In genomic region chrX:66528931-66529330, GRCm38 (mm10) we compare ENCODE assay signal across 20 mouse cellular contexts.
DNase-seq lines count a peak whose midpoint lies in the region; ATAC-seq and TF ChIP-seq lines count a peak whose summit lies in the region.
"Had no signal": no experiment of that assay in that cellular context is flagged by ENCODE, and none has a peak within 500 bp of the region (broad histone marks: within the 10 kb centered on the region; RNA-seq: fewer than 3 reads in every experiment).

No protein-coding gene starts in this region.

- no peak overlapping the region for H3K4me3 ChIP-seq in kidney, embryonic 14.5 days (ENCODE audit: low read length)
- no peak overlapping the region for H3K4me3 ChIP-seq in midbrain, embryonic 11.5 days (ENCODE audit: low read depth, low read length)
- no peak overlapping the region for H3K4me3 ChIP-seq in midbrain, embryonic 15.5 days
- no peak overlapping the region for H3K4me3 ChIP-seq in forebrain, postnatal 0 days (ENCODE audit: low read depth, low read length)
- H3K4me3 ChIP-seq: embryonic facial prominence, embryonic 10.5 days; embryonic facial prominence, embryonic 12.5 days; forebrain, embryonic 13.5 days; forebrain, embryonic 15.5 days had no signal

- no peaks in the 10 kb centered on the region for H3K36me3 ChIP-seq in kidney, embryonic 14.5 days (ENCODE audit: control insufficient read depth, insufficient read depth, low read length)
- no peaks in the 10 kb centered on the region for H3K36me3 ChIP-seq in midbrain, embryonic 11.5 days (ENCODE audit: control insufficient read depth, insufficient read depth, low read length)
- no peaks in the 10 kb centered on the region for H3K36me3 ChIP-seq in midbrain, embryonic 15.5 days (replicated peaks)
- no peaks in the 10 kb centered on the region for H3K36me3 ChIP-seq in forebrain, postnatal 0 days (ENCODE audit: insufficient read depth)
- H3K36me3 ChIP-seq: embryonic facial prominence, embryonic 10.5 days; embryonic facial prominence, embryonic 12.5 days; forebrain, embryonic 15.5 days had no signal

- TF ChIP-seq CTCF in forebrain, postnatal 0 days (IDR thresholded peaks at IDR 0.05; ENCODE audit: low read depth) = no peak

- peak; percentile 4 for DNase-seq in kidney, postnatal 10 days
- peak; percentile 81 for DNase-seq in midbrain, embryonic 11.5 days (ENCODE audit: low spot score, missing footprints)
- DNase-seq in Muller cell, postnatal 12 days (ENCODE audit: inconsistent ontology term) = peak; percentile 65
- no peak for DNase-seq in forebrain, postnatal 0 days
- DNase-seq: adrenal gland, adult 8-10 months; adrenal gland, postnatal 14 days; adrenal gland, postnatal 36 days; cerebellum, adult 11-12 months; cerebellum, adult 2 months; cerebellum, adult 9-10 months; cerebellum, postnatal 10 days; cerebellum, postnatal 25 days had no signal

- no peaks in the 10 kb centered on the region for H3K9me3 ChIP-seq in kidney, embryonic 14.5 days (ENCODE audit: control insufficient read depth, low read length)
- H3K9me3 ChIP-seq in midbrain, embryonic 11.5 days (ENCODE audit: control insufficient read depth, low read length) = no peaks in the 10 kb centered on the region
- no peaks in the 10 kb centered on the region for H3K9me3 ChIP-seq in midbrain, embryonic 15.5 days
- no peaks in the 10 kb centered on the region for H3K9me3 ChIP-seq in forebrain, postnatal 0 days (ENCODE audit: low read length)
- H3K9me3 ChIP-seq: embryonic facial prominence, embryonic 10.5 days; embryonic facial prominence, embryonic 12.5 days; forebrain, embryonic 13.5 days; forebrain, embryonic 15.5 days had no signal

- no peak overlapping the region for H3K27ac ChIP-seq in kidney, embryonic 14.5 days (ENCODE audit: low read depth, low read length)
- no peak overlapping the region for H3K27ac ChIP-seq in midbrain, embryonic 11.5 days (ENCODE audit: low read depth, low read length)
- no peak overlapping the region for H3K27ac ChIP-seq in midbrain, embryonic 15.5 days
- no peak overlapping the region for H3K27ac ChIP-seq in forebrain, postnatal 0 days (ENCODE audit: low read depth, low read length)
- H3K27ac ChIP-seq: embryonic facial prominence, embryonic 10.5 days; embryonic facial prominence, embryonic 12.5 days; forebrain, embryonic 13.5 days; forebrain, embryonic 15.5 days had no signal

- 77% methylated on average over 1 of the region's 1 CpGs for WGBS in kidney, embryonic 14.5 days
- WGBS in midbrain, embryonic 11.5 days = 82% methylated on average over 1 of the region's 1 CpGs
- WGBS in midbrain, embryonic 15.5 days = 79% methylated on average over 1 of the region's 1 CpGs
- WGBS in forebrain, postnatal 0 days = 71% methylated on average over 1 of the region's 1 CpGs

- H3K27me3 ChIP-seq in kidney, embryonic 14.5 days (ENCODE audit: control insufficient read depth, insufficient read depth, low read length) = no peaks in the 10 kb centered on the region
- H3K27me3 ChIP-seq in midbrain, embryonic 11.5 days (ENCODE audit: control insufficient read depth, insufficient read depth, low read length) = no peaks in the 10 kb centered on the region
- no peaks in the 10 kb centered on the region for H3K27me3 ChIP-seq in midbrain, embryonic 15.5 days (replicated peaks)
- H3K27me3 ChIP-seq in forebrain, postnatal 0 days (ENCODE audit: insufficient read depth, low read length) = no peaks in the 10 kb centered on the region
- H3K27me3 ChIP-seq: embryonic facial prominence, embryonic 12.5 days; forebrain, embryonic 13.5 days; forebrain, embryonic 15.5 days had no signal

- H3K9ac ChIP-seq in kidney, embryonic 14.5 days (ENCODE audit: low read depth, low read length) = no peak overlapping the region
- no peak overlapping the region for H3K9ac ChIP-seq in midbrain, embryonic 11.5 days (ENCODE audit: low read length)
- no peak overlapping the region for H3K9ac ChIP-seq in midbrain, embryonic 15.5 days
- H3K9ac ChIP-seq in forebrain, postnatal 0 days = no peak overlapping the region
- H3K9ac ChIP-seq: embryonic facial prominence, embryonic 12.5 days; forebrain, embryonic 13.5 days; forebrain, embryonic 15.5 days had no signal

- no peak overlapping the region for H3K4me2 ChIP-seq in kidney, embryonic 14.5 days (replicated peaks; ENCODE audit: low read depth, low read length)
- H3K4me2 ChIP-seq in midbrain, embryonic 11.5 days = no peak overlapping the region
- H3K4me2 ChIP-seq in midbrain, embryonic 15.5 days = no peak overlapping the region
- no peak overlapping the region for H3K4me2 ChIP-seq in forebrain, postnatal 0 days (ENCODE audit: low read depth)
- H3K4me2 ChIP-seq: embryonic facial prominence, embryonic 12.5 days; forebrain, embryonic 13.5 days; forebrain, embryonic 15.5 days had no signal

- H3K4me1 ChIP-seq in kidney, embryonic 14.5 days (ENCODE audit: control insufficient read depth, insufficient read depth, low read length) = no peaks in the 10 kb centered on the region
- H3K4me1 ChIP-seq in midbrain, embryonic 11.5 days (ENCODE audit: control insufficient read depth, insufficient read depth, low read length) = no peaks in the 10 kb centered on the region
- no peaks in the 10 kb centered on the region for H3K4me1 ChIP-seq in midbrain, embryonic 15.5 days
- H3K4me1 ChIP-seq in forebrain, postnatal 0 days (ENCODE audit: insufficient read depth) = no peaks in the 10 kb centered on the region
- H3K4me1 ChIP-seq: embryonic facial prominence, embryonic 10.5 days; embryonic facial prominence, embryonic 12.5 days; forebrain, embryonic 15.5 days had no signal

- ATAC-seq in kidney, embryonic 14.5 days (ENCODE audit: low FRiP score, low TSS enrichment) = no peak
- no peak for ATAC-seq in midbrain, embryonic 11.5 days (ENCODE audit: low FRiP score)
- ATAC-seq in midbrain, embryonic 15.5 days (replicated peaks) = no peak
- ATAC-seq in forebrain, postnatal 0 days = no peak
- ATAC-seq: activated CD4-positive, CD25-positive, alpha-beta regulatory T cell, adult 4 months; forebrain, embryonic 13.5 days; forebrain, embryonic 15.5 days; Patski had no signal
